Mouse (Mus musculus) layer of hippocampus, adult 9-11 months (tissue): ENCODE data around the gene Wdr93.
A peak's percentile ranks its signal among the peaks of the same experiment; 100 is the strongest.
"Not testable (repeated sequence)": the region's sequence is repeated elsewhere in the genome, so short reads cannot be mapped to it uniquely, and the experiment has no call there.

Experiments
- DNase-seq: peaks from one replicate; pipeline ENCODE4 v3.0.0; 2022

Gene Wdr93

DNA sequence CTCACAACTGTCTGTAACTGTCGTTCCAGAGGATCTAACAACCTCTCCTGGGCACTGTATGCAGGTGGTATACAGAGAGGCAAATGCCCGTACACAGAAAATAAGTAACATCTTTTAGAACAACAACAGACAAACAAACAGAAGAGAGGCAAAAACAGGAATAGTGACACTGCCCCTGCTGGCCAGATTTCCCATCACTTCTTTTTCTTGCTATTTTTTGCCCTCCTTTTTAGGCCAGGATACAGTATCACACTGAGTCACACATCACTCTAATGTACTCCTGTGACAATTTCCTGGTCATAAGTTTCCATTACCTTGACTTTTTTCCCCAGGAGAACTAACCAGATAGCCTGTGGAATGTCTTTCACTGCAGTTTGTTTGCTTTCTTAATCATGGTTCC, 13.4 kb downstream of the Wdr93 start:
- DNase-seq: no peak

DNA sequence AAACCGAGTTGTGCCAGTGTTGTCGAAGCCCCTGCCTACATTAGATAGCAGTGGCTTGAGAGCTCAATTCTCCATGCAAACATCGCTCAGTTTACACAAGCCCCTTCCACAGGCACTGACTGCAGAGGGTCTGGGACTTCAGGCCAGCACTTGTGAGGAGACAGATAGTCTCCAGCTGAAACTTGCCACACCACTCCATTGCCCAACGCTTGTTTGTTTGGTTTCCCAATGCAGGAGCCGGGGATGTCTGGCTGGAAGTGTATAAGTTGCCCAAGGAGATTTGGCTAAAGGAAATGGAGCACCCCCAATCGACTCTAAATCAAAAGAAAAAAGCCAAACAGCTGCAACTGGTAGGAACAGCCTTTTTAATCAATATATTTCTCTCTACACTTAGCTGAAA, 15.2 kb downstream of the Wdr93 start:
- DNase-seq: no peak

DNA sequence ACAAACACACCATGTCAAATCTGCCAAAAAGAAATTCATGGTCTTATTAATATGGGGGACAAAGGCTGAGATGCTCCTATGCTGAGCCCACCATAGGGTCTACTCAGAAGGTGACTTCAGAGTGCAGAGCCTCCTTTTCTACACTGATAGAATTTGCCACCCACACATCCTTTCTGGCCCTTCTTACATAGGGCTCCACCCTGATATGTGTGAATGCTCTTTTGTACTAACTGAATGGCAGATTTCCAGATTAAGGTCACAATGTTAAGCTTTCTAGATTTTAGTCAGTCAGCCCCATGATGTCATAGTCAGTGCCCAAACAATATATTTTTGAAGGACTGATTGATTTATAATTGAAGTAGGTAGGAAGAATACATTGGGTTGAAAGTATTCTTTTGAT, 16.8 kb downstream of the Wdr93 start:
- no peak for DNase-seq

DNA sequence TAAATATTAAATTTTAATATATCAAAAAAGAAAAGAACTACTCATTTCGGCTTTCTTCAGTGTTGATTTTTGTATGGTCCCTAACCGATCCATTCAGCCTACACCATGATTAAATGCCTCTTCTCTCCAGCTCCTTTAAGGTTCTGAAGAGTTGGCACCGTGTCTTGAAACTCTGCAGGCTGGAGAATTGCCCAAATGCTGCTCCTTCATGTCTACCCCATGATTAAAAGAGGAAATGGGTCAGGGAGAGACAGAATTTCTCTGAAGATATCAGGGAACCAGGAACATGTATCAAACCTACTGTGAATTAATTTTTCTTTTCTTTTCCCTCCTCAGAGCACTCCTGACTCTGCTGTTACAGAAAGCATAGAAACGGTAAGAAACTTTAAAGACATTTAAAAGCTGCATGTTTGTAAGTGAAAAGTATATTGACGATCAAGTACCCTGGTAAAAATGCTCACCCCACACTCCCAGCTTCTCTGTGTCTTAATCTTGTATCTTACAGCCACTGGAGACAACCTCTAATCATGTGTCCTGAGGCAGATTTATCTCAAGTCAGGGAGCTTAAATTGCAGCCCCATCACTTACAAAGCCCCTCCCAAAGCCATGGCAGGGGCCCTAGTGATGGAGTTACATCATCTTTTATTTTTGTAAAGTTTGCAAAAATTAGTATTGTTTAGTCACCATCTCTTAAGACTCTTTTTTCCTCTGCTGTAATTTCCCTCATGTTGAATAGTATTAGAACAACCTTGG, 18.3 kb downstream of the Wdr93 start:
- DNase-seq: no peak

DNA sequence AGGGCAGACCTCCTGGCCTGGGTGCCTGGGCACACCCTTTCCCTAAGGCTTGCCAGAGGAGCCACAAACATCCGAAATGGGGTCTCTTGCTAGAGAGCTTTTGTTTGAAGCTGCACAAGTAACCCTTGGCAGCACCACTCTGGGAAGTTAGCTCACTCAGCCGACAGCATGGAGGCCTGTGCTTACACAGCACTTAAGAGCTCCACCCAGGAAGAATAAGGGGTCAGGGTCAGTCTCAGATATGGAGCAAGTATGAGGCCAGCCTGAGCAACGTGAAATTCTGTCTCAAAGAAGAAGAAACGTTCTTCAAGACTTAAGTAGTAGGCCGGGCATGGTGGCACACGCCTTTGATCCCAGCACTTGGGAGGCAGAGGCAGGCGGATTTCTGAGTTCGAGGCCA, 19.1 kb downstream of the Wdr93 start:
- DNase-seq: no peak

DNA sequence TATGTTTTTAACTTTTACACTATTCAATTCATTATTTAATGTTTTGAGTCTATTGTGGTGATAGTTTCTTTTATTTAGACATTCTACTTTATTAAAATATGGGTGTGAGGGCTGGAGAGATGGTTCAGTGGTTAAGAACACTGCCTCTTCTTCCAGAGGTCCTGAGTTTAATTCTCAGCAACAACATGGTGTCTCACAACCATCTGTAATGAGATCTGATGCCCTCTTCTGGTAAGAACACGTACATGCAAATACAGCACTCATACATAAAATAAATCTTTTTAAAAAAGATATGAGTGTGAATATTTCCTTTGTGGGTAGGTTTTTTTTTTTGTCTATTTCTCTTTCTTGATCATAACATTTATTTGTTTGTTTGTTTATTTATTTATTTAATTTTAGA, 23.0 kb downstream of the Wdr93 start:
- DNase-seq: no peak

DNA sequence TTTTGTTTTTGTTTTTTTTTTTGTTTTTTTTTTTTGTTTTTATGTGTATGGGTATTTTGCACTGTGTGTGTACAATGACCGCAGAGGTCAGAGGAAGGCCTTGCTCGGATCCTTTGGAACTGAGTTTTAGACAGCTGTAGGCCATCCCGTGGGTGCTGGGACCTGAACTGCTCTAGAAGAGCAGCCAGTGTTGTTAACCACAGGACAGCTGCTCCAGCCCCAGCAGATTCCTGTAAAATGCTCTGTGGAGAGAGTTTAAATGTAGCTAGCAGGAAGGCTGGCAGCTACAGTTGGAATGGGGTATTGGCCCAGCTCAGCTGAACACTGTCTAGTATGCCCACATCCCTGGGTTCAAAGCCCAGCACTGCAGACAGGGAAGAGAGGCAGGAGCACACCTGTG, 26.7 kb downstream of the Wdr93 start:
- no peak for DNase-seq

DNA sequence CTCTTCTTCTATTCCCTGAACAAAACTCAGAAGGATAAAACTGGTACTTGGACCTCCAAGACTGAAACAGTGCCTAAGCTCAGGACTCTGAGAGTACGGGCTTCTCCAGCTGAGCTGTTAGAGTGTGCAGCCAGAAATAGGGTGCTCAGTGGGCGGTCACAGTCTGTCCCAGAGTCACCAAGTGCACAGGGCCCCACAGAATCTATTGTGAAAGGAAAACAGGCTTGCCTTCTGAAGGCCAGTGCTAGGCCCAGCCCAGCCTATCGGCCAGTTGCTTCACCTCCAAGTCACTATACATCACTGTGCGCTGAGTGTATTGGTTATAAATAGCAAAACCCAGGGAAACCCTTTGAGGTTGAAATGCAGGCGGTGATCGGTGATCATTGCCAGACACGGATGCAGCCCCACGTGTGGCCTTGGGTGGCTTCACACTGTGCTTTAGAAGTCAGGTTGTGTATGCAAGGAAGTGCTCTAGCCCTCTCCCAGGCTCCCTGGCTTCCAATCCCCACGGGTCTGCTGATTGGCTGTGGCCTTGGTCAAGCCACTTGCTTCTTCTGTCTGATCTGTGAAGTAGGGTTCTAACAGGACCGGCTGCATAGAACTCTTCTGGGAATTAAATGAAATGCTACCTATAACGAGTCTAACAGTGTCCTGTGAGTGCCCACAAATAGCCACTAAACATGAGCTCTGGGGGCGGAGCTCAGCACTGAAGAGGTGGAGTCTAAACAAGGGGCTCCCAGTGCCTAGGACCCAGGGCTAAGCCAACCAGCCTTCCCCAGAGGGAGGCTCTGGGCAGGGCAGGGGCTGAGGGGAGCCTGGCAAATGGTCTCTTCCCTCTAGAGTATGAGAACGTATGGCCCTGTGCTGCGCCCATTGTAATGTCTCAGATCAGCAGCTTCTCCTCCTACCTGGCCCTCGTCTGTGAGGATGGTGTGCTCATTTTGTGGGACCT, 28.9 kb downstream of the Wdr93 start:
- DNase-seq: peak; percentile 41

DNA sequence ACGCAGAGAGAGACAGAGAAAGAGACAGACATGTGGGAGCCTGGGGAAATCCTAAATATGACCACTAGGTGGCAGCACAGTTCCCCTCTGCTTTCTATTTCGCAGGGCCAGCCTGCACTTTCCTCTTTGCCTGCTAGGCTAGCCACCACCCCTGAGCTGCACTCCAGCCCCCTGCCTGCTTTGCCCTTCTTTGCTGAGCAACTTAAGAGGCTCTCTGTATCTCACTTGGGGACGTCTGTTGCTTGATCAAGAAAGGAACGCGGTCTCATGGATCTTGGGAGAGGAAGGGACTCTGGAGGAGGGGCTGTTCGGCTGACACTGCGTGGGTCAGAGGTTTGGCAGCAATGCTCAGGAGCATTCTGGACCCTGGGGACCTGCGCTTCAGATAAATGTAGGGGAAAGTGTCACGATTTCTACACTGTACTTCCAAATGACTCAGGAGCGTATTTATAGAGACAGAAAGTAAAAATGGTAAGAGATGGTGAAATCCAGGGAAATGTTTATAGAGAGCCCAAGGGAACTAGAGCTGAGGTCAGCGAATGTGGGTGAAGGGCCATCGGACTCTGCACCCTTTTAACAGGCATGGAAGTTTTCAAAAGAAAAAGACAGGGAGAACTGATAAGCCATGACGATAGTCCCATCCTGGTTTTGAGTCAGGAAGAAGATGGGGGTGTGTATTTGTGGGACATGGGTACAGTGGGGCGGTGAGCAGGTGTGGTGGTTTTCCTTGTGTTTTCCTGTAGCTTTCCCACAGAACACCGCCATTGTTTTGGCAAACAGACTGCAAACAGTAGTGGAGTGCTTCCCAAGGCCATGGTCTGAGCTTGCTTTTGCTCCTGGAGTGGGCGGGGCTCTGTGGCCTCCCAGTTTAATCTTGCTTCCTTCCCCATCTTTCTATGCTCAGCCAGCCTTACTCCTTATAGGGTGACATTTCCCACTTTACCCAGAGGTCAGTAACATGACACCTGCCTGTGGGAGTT, 38.0 kb downstream of the Wdr93 start:
- peak; percentile 39 for DNase-seq

DNA sequence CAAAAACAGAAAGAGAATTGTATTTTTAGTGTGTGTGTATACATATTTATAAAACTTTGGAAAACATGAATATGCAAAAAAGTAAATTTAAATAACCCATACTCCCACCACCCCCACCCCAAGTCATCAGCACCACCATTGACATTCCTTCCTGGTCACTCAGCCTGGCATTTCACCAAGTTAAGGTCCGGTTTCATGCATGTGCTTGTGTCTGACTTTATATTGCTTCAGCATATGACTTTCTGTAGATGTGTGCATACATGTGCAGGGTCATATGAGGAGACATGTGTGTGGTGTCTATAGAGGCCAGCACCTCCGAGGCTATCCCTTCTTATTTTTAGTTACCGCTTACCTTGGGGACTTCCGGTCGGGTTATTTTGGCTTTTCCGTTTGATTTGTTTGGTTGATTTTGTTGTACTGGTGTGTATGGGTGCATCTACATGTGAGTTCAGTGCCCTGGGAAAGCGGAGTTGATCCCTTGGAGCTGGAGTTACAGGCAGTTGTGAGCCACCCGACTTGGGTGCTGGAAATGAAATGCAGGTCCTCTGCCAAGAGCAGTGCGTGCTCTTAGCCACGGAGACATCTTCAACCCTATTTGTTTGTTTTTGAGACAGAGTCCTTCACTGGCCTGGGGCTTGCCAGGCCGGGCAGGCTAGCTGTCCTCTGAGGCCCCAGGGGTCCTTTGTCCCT, 39.0 kb downstream of the Wdr93 start:
- no peak for DNase-seq

DNA sequence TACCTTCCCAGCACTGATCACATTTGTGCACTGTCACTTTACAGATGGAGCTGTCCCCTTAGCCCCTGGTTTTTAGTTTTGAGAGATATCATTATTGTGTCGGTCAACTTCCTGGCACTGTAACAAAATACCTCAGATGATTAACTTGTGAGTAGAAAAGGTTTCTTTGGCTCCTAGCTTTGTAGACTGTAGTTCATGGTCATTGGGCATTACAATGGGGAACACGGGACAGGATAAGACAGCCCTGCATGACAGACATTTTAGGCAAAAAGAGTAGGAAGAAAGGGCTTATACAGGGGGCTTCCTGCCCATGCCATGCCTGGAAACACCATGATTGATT, 39.5 kb downstream of the Wdr93 start:
- no peak for DNase-seq

DNA sequence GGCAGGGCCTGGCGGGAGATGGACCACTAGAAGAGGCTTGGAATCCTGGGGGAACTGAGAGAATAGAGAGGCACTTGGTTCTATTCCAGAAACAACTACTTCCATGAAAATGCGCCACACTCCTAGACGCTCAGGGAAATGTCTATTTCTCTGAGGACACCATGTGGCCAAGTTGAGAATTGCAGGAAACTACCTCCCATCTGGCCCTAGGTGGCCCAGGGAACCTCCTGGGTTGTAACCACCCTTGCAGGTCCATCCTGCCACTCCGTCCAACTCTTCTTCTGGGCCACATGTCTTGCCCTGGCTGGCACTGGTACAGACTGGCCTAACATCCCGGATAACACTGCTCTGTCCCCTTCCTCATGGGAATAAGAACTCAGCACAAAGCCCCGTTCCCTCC, 43.3 kb downstream of the Wdr93 start:
- DNase-seq: peak; percentile 42

DNA sequence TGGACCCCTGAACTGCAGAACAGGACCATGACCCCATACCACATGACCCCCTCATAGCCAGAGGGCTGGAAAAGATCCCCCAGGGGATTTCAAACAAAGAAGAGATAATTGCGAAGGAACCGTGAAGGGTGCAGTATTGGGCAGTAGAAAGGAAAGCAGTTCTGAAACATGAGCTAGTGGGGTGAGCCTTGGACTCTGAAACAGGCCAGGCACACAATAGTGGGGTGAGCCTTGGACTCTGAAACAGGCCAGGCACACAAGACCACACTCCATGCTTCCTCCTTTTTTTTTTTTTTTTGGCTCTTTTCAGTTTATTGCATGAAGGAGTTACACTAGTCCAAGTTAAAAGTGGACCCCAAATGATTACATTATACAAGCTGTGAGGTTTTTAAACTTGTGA, 46.8 kb downstream of the Wdr93 start:
- not testable (repeated sequence) for DNase-seq

DNA sequence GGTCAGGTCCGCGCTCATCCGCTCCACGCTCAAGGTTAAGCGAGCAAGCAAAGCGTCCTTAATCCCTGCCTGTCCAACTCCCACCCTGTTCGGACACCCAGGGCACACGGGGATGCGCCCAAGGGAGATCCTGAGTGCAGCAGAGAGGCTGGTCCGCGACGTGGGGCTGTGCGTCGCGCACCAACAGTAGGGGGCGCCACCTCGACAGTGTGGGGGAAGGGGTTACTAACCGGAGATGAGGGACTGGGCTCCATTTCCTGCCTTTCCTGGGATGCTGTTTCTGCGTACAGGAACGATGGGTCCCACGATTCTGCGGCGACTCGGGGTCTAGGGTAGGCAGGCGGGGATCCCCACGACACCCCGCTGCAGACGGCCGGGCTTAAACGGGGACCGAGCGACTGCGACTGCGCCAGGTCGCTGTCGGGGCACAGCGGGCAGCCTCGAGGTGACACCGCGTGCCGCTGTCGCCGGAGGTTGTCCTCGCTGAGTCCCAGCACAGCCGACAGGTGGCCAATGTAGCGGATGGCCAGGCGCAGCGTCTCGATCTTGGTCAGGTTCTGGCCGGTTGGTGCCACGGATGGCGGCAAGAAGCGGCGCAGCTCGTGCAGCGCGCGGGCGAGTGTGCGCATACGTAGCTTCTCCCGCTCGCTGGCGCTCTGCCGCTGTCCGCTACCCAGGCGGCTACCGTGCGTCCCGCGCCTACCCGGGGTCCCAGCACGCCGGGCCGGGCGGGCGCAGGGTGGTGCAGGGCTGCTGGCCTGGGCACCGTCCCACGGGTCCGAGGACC, 49.9 kb downstream of the Wdr93 start:
- DNase-seq: no peak

DNA sequence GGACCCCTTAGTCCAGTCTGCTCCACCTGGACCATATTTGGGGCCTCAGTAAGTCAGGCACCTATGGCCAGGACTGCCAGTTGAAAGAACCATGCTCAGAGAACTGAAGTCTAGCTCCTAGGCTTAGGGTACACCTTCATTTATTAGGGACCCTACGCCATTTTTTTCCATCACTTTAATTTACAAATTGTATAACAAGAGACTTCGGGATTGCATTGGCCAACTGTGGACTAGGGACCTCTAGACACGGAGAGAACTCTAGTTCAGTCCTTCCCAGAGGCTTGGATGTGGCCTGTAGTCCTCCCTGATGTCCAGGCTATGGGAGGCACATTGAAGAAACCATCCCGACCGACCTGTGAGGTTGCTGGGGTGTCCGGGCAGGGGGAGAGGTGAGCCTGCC, 50.7 kb downstream of the Wdr93 start, which contains the start of gene Mesp1:
Mesp1 (minus strand) TSS at position 101 of the 400 bp plus-strand sequence.
- no peak for DNase-seq

DNA sequence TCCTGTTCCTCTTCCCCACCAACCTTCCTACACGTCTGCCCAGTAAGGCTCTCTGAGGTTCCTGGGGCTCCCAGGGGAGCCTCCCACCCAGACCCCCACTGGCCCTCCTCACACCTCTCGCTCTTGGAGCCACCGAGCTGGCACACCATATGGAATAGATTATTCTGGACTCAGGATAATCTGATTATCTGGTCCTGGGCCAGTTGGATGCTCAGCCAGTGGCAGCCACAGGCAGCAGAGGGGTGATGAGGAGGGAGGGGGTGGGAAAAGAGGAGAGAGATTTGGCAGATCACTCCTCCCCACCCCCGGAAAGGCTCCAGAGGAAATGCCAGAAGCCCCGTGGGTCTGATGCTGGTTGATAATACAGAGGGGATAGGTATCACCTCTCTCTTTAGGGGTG, 55.6 kb downstream of the Wdr93 start:
- DNase-seq: no peak

DNA sequence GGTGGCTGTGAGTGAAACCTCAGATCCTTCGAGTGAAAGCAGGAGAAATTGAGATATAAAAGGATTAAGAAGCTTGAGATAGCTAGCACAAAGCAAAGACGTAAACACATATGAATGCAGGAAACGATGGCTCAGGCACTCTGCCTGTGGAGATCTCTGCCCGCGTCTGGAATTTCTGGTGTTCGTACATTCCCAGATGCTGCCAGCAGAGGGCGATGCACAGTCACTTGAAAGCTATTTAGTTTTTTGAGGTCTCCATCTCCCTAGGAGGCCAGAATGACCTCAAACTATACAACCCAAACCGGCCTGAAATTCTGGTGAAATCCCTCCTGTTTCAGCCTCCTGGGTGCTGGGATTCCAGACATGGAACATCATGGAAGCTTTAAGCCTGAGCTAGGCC, 56.1 kb downstream of the Wdr93 start:
- peak; percentile 59 for DNase-seq

DNA sequence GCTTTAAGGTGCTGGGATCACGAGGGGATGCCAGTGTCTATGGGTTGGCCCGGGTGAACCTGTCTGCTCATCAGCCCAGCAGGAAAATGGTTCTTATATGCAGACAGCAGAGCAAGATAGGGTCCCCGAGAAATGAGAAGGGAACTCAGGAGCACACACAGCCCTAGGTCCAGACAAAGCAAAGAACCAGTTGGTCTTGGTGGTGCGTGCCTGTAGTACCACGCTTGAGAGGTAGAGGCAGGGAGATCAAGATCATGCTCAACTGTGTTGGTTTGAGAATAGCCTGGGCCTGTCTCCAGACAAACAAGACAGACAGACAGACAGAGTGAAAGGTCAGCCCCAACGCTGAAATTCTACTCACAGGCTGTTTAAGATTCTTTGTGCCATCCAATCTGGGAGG, 56.5 kb downstream of the Wdr93 start:
- no peak for DNase-seq

DNA sequence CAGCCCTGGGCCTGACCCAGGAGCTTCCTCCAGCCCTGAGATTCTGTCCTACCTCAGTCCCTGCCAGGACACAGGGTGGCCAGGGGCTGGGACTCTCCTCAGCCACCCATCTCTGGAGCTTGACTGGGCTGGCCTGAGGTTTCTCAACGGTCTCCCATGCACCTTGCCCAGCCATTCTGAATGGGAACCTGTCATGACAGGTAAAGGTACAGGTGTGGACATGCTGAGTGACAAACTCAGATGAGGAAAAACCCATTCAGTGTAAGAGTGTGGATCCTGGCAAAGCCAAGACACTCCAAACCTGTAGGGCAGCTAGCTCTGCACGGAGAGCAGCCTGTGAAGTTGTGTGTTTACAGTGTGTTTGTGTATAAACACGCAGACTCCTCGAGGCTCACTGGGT, 57.4 kb downstream of the Wdr93 start:
- DNase-seq: no peak

DNA sequence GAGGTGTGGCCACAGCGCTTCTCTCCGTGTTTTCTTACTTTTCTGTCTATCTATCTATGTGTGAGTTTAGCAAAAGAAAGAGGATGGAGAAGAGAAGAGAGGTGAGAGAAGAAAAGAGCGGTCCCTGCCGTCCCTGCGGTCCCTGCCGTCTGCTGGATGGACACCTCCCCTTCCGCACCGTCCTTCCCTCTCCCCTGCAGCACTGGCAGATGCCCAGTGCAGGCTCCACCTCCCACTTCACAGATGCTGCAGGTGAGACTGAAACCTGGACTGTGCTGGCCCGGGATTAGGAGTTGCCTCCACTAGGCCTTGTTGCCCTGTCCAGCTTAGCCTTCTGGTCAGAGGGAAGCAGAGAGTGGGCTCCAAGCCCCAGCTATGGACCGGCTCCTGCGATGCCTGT, 58.4 kb downstream of the Wdr93 start:
- DNase-seq: no peak

DNA sequence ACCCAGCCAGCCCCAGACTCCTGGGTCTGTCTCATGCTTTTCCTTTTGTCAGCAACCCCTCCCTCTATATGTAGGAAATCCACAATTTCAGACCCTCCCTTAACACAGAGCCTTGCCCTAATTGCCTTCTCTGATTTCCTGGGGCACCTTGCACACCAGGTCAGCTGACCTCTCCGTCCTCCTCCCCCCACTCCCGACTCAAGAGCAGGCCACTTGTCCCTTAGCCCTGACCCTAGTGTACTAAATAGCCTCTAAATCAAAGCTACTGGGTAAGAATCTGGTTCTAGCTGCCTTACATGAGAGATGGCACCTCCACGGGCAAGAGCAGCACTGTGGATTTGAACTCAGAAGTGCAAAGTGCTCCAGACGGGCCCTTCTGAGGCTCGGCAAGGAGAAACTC, 59.1 kb downstream of the Wdr93 start:
- DNase-seq: no peak

DNA sequence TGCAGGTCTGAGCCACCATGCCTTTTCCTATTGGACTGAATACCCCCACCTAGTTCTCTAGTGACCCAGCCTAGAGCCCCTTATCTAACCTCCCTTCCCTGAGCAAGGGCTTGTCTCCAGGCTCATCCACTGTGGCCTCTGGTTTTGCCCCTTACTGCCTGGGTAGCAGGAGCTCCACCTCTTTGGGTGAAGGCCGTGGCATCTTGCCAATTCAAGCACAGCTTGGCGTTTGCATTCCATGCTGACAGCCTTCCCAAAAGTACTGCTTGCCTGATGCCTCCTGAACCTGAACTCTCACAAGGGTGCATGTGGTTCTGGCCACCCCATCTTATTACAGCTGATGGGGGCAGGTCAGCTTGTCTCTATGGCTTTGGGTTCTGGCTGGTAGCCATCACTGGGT, 60.9 kb downstream of the Wdr93 start:
- no peak for DNase-seq
